Mouse (Mus musculus) bone marrow, adult 2 months (tissue): Measurements from ENCODE around the gene Cops8.

Experiments
- CTCF ChIP-seq: fragments of 200-500 bp; IDR thresholded peaks from 2 replicates; pipeline ENCODE4 v1.5.1; 2011; ENCODE audit warnings: low read length, control low read depth; ENCODE audit not compliant: control insufficient read depth, insufficient read depth
- POLR2A ChIP-seq: fragments of 200-500 bp; IDR thresholded peaks from 2 replicates; pipeline ENCODE4 v1.6.1; 2011; ENCODE audit warnings: low read depth, mild to moderate bottlenecking, control low read depth, low read length, borderline replicate concordance; ENCODE audit not compliant: control insufficient read depth

- TF ChIP-seq CTCF = no peak
- no peak for TF ChIP-seq POLR2A
Measured at GRCm38 (mm10) chr1:90658581-90658980, 55.8 kb downstream of the Cops8 start.
